Mouse (Mus musculus) testis, adult 2 months (tissue): Measurements from ENCODE around the gene Zbtb40. TPM values are rescaled to one million over a fixed set of nuclear protein-coding genes. Genes with fewer than 3 reads are reported as not detected.
A peak's percentile ranks its signal among the peaks of the same experiment; 100 is the strongest.

ENCODE experiments used
- H3K27ac ChIP-seq: fragments of 200-500 bp; 2 replicates; pipeline ENCODE4 v1.5.1; 2012; ENCODE audit warnings: low read depth, low read length; ENCODE audit not compliant: control insufficient read depth, insufficient read depth
- H3K27me3 ChIP-seq: fragments of 200-500 bp; 2 replicates; pipeline ENCODE4 v1.6.1; 2012; ENCODE audit warnings: mild to moderate bottlenecking, low read length, moderate library complexity; ENCODE audit not compliant: control insufficient read depth, insufficient read depth
- H3K36me3 ChIP-seq: fragments of 200-500 bp; 2 replicates; pipeline ENCODE4 v1.6.1; 2012; ENCODE audit warnings: mild to moderate bottlenecking, low read length; ENCODE audit not compliant: control insufficient read depth, insufficient read depth
- H3K4me1 ChIP-seq: fragments of 200-500 bp; 2 replicates; pipeline ENCODE4 v1.6.1; 2012; ENCODE audit warnings: low read length; ENCODE audit not compliant: control insufficient read depth, insufficient read depth
- H3K4me3 ChIP-seq: fragments of 200-500 bp; 2 replicates; pipeline ENCODE4 v1.5.1; 2012; ENCODE audit warnings: low read depth, mild to moderate bottlenecking, low read length, moderate library complexity, mixed read lengths; ENCODE audit not compliant: control insufficient read depth
- CTCF ChIP-seq: fragments of 200-500 bp; IDR thresholded peaks from 2 replicates; pipeline ENCODE4 v1.5.1; 2012; ENCODE audit warnings: low read depth, mild to moderate bottlenecking, inconsistent platforms, low read length, moderate library complexity; ENCODE audit not compliant: control insufficient read depth, insufficient read depth, insufficient replicate concordance
- POLR2A ChIP-seq: fragments of 200-500 bp; IDR thresholded peaks from 2 replicates; pipeline ENCODE4 v1.6.1; 2012; ENCODE audit warnings: low read depth, mild to moderate bottlenecking, inconsistent platforms, low read length, moderate library complexity; ENCODE audit not compliant: control insufficient read depth
- polyA plus RNA-seq: library from polyadenylated mRNA; depleted of rRNA; stranded (reverse); fragments of >200 nt; gene quantifications from 2 replicates; pipeline ENCODE4 v1.2.3, GENCODE M21; 2012; rRNA removed

The Zbtb40 gene
- 7.7 and 8.0 TPM in 2 replicates for polyA plus RNA-seq

DNA sequence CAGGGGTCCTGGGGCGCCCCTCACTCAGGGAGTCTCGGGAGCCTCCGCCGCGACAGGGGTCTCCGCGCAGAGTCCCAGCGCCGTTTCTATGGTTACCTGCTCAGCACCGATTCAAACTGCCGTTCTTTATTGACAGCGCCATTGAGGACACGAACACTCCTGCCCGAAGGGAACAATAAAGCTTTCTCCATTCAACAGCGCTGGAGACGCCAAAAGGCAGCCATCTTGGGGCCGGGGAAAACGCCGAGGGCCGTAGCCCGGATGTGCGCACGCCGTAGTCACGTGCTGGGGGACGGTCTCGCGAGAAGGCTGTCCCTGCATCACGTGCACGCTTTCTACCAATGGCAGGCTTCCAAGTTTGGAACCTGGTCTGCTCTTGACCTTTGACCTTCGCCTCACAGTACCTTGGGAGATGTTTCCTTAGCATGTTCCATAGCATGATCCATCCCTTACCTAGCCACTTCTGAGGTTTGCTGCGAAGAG is at the start of gene Zbtb40:
TSS of gene Zbtb40 (minus strand) at position 252 of the 483 bp plus-strand sequence.
- Histone ChIP-seq H3K4me3 (peak within 1 kb of the TSS; percentile 92), H3K27me3 (no peaks in the 10 kb centered on the region), H3K36me3 (no peaks in the 10 kb centered on the region), H3K4me1 (peaks cover 3% of the 10 kb centered on the region), H3K27ac (peak within 1 kb of the TSS; percentile 89)
- no peak for TF ChIP-seq CTCF
- TF ChIP-seq POLR2A: peak; percentile 74

DNA sequence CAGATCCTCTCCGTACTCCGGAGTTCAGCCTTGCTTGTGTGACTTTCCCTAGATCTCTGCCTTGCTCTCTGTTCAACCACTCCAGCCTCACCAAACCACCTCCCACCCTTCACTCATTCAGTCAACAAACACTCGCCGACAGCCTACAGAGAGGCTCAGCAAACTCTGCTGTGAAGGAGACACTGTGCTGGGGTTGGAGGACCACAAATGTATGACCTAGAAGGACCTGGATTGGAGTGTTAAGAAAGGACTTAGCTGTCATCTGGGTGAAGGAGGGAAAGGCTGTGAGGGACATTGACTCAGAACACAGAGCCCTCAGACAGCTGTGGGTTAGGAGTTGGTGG is 49.4 kb upstream of the Zbtb40 start:
- Histone ChIP-seq H3K36me3 (no peaks in the 10 kb centered on the region), H3K27me3 (no peaks in the 10 kb centered on the region), H3K4me1 (no peaks in the 10 kb centered on the region; the same call in 1 of the 2 replicates), H3K27ac (no peak overlapping the region), H3K4me3 (no peak overlapping the region)
- TF ChIP-seq POLR2A (no peak), CTCF (no peak)

DNA sequence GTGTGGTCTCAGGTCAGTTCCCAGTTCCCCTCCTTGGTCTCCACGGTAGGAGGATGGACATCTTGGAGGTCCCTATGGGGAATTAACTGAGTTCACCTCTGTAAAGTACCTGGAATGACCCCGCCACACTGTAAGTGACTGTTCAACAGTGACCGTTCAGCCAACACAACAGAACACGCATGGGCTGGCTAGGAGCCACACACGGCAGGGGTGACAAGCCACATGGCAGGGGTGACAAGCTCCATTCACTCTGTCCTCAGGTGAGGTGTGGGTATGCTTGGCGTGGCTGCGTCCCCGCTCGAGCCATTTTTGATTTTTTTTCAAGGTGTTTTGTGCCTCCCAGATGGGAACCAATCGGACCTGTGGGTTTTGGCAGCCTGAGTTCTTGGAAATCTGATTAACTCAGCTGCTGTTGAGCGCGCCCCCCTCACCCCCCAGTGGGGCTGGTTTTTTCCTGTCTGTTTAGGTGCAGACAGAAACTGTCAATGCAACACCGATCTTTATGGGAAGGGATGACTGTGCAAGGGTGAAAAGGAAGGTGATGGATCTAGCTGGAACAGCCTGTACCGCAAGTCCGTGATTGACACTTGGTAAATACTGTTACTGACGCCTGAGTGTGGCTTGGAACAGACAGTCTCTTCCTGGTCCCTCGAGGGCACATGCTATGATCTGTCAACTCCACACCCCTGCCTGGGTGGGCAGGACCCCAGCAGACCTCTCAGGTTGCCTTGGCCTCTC is 48.8 kb upstream of the Zbtb40 start:
- TF ChIP-seq CTCF (no peak), POLR2A (no peak)
- no peaks in the 10 kb centered on the region for H3K27me3 ChIP-seq
- H3K27ac ChIP-seq: no peak overlapping the region
- H3K4me3 ChIP-seq: no peak overlapping the region
- H3K36me3 ChIP-seq: no peaks in the 10 kb centered on the region
- H3K4me1 ChIP-seq: no peaks in the 10 kb centered on the region; the same call in 1 of the 2 replicates

DNA sequence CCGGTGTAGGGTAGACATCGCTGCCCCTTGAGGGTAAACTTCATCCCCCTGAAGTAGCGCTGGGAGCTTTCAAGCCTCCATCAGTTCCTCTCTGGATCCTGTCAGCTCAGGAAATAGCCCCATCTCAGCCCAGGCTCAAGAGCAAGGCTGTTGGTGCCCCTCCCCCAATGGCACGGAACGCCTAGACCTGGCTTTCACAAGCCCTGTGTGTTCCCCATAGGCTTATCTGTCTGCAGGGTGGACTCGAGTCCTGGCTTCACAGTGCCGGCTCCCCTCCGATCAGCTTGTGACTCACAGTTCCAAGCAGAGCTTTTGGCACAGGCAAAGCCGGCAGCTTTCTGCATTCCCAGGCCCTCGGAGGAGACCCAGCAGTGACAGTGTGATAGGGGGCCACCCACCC is 47.8 kb upstream of the Zbtb40 start:
- Histone ChIP-seq H3K27me3 (no peaks in the 10 kb centered on the region), H3K4me3 (no peak overlapping the region), H3K4me1 (no peaks in the 10 kb centered on the region), H3K36me3 (no peaks in the 10 kb centered on the region), H3K27ac (no peak overlapping the region)
- no peak for TF ChIP-seq POLR2A
- TF ChIP-seq CTCF: no peak

DNA sequence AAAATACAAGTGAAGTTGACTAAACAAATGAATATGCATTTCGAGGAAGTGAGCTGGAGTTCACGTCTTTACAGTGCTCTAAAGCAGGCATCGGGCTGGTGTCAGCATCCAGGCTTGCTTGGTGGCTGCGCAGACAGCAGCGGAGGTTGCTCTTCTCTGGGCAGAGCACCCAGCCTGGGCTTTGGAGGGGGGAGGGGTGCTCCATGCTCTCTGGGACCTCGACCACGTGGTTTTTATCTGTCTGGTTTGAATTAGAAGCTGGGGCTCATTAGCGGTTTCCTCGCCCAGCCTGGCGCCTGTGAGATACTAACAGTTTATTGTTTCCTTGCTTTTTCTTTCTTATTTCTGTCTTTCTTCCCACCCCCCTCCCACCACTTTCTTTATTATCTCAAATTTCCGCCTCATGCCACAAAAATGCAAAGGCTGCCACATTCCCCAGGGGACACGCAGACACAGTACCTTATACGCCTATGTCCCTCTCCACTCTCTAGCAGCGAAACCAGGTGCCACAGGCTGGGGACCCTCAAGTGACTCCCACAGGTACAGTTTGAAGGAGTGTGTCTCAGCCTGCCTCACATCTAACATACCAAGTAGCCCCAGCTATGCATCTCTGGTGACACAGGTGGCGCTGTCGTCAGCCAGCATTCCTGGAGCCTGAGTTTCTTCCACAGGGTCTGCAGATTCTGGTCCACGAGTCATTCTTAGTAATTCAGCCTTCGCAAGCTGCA is 36.6 kb upstream of the Zbtb40 start:
- TF ChIP-seq CTCF (no peak), POLR2A (no peak)
- H3K27ac ChIP-seq: no peak overlapping the region
- H3K36me3 ChIP-seq: no peaks in the 10 kb centered on the region

DNA sequence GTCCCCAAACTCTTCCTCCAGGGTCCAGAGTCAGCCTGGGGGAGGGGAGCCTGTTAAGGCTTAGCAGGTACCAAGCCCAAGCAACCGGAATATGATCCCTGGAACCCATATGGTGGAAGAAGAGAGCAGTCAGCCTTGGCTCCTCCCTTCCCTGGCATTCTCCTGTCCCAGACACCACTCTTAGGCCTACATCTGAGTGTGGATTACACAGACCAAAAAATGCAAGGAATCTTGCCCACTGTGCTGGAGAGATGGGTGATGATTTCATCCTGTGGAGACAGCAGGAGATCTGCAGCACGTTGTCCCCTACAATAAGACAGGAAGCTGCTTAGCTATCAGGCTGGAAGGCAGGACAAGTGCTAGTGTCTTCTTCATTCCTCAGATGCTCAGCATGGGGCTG is 34.3 kb upstream of the Zbtb40 start:
- Histone ChIP-seq H3K27ac (no peak overlapping the region), H3K36me3 (no peaks in the 10 kb centered on the region), H3K4me1 (no peaks in the 10 kb centered on the region; the same call in 1 of the 2 replicates), H3K4me3 (no peak overlapping the region), H3K27me3 (no peaks in the 10 kb centered on the region)
- TF ChIP-seq CTCF: no peak
- TF ChIP-seq POLR2A: no peak

More for the DNA sequence above, 36.6 kb upstream of the Zbtb40 start:
- H3K27me3 ChIP-seq: no peaks in the 10 kb centered on the region
- H3K4me1 ChIP-seq: no peaks in the 10 kb centered on the region; the same call in 1 of the 2 replicates
- no peak overlapping the region for H3K4me3 ChIP-seq

DNA sequence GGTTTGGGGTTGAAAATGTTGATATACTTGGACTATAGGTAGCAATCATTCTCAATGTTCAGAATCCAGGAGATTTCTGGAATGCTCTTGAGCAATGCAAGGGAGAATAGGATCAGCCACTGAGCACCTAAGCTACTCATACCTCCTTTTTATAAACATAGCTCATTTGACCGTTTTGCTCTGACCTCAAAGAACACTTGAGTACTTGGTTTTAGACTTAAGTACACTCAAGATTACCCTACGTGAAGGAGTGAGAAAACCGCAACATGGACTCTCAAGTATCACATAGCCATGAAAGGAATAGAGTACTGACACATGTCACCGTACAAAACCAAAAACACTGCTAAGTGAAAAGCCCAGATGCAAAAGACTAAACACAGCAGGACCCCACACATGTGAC is 32.8 kb upstream of the Zbtb40 start:
- TF ChIP-seq POLR2A (no peak), CTCF (no peak)
- Histone ChIP-seq H3K27ac (no peak overlapping the region), H3K4me3 (no peak overlapping the region), H3K4me1 (no peaks in the 10 kb centered on the region), H3K27me3 (no peaks in the 10 kb centered on the region), H3K36me3 (no peaks in the 10 kb centered on the region)
